Mouse (Mus musculus) gastrocnemius, postnatal 4 days (tissue): Measurements from ENCODE around the gene Tbccd1. TPM values are rescaled to one million over a fixed set of nuclear protein-coding genes. Genes with fewer than 3 reads are reported as not detected.

ENCODE experiments used
- DNase-seq, 2 experiments: peaks; one replicate each; pipeline ENCODE4 v3.0.0; 2021 to 2022; ENCODE audit warnings: low spot score in 2 of 2, mixed read lengths in 2 of 2
- long read RNA-seq, 2 experiments: library from polyadenylated mRNA; stranded (forward); transcript quantifications; one replicate each; pipeline ENCODE4 v2.0.0; 2021
- total RNA-seq, 2 experiments: library from RNA; stranded (reverse); gene quantifications; 2 replicates each; pipeline ENCODE4 v1.2.3; 2021

Tbccd1 gene
- 10 to 100 TPM; 10.7 to 11.4 TPM for total RNA-seq
- long read RNA-seq, experiment 1, transcript Tbccd1-201 (8 exons, 2,803 nt) = major isoform, 5 of 16 reads
- long read RNA-seq, experiment 1, partial matches to known transcripts = 3 of 16 reads
- long read RNA-seq, experiment 1, other reads (novel, unspliced or antisense) = 4 of 16 reads
- long read RNA-seq, experiment 2, partial matches to known transcripts = 1 of 12 reads
- long read RNA-seq, experiment 2, other reads (novel, unspliced or antisense) = 6 of 12 reads

DNA sequence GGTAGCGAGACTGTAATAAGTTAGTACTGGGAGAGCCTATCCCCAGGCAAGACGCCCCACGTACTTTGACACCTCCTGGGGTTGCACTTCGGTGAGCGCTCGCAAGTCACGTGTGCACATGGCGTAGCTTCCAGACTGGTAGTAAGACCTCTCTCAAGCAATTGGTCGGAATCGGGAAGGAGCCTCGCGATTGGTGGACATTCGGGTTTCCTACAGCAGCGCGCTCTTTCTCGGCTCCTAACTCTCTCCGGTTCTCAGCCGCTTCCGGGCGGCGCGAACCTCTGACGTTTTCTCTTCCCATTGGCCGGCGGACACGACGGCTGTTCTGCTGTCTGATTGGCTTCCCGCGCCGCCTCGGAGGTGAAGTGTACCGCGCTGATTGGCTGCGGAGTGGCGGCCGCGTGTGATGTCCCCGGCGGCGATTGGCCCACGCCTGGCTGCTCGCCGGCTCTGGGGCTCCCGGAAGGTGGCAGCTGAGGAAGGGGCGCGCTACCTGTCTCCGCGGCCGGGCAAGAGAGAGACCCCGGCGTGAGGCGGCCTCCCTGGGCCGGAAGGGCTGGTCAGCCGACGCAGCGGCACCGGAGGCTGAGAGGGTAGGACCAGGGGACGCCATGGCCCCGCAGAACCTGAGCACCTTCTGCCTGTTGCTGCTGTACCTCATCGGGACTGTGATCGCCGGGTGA, at the start of gene Tbccd1, which contains the start of gene Dnajb11:
TSS of gene Tbccd1 (minus strand) at position 239 of the 683 bp plus-strand sequence.
TSS of gene Dnajb11 (plus strand) at position 415 of the 683 bp plus-strand sequence.
- DNase-seq = peak; percentile 96 to 98

DNA sequence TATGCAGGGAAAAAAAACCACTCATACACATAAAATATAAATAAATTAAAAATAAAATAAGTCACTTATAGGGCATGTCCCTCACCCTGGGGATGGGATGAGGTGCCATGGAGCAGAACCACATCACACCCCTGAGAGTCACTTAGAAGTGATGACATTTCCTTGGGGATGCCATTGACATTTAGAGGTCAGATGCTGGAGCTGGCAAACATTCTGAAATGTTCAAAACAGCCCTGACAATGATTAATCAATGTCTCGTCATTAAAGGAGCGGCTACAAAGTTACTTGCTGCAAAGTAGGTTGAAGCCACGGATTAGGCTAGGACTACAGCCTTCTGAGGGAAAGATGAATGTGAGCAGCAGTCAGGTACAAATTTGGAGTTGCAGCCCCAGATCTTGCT, 43.9 kb upstream of the Tbccd1 start:
- no peak for DNase-seq

DNA sequence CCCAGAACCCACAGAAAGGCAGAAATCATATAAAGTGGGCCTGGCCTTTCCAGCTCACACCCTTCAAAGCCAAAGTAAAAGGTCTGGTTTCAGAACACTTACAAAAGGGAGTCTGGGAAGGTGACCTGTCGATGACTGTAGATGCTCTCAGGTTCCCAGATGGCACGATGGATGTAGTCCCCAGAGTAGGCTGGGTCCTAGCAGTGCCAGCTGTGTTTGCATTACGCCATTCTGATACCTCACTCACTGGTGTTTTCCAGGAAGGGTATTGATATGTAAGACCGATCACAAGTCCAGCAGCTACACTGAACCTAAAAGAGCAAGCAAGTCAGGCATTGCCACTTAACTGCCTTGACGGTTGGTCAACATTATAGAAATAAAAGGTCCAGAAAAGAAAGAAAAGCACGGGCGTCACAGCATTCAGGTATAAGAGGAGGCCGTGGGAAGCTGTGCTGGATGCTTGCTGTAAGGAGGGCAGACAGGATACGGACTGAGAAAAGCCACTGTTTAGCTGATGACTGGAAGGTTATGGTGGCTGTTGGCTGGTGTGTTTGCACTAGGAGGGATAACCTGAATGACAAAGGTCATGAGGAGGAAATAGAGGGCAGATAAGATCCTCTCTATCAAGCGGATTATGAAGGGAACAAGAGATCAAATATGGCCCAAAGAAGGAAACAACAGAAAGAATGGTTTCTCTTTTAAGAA, 42.5 kb upstream of the Tbccd1 start:
- DNase-seq = no peak

DNA sequence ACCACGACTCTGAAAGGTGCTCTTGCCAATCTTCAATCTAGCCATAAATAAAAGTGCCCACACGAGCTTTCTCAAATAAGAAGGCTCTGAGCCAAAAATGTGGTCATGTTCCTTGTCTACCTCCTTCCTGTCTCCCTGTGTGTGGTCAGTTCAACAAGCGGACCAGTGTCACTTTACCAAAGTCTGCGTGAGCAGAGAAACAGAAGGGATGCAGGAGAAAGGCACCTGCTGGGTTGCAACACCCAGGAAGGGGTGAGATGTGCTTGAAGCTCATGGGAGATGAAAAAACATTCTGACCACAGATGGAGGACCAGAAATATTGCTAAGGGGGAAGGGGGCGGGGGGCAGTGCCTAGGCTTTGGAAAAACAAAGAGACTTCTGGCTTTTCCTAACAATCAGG, 41.9 kb upstream of the Tbccd1 start:
- no peak for DNase-seq

DNA sequence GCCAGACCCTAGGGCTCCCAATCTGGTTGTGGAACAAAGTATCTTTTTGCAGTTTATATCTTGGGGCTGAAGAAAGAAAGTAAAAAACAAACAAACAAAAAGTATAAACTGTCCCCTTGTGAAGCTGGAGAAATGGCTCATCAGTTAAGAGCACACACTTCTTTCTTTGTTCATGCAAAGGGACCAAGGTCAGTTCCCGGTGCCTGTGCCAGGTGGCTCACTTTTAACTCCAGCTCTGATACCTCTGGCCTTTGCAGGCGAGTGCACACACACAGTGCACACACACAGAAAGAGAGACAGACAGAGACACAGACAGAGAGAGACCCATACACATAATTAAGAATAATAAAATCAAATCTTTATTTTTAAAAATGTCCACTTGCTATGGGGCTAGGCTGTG, 39.1 kb upstream of the Tbccd1 start:
- no peak for DNase-seq

DNA sequence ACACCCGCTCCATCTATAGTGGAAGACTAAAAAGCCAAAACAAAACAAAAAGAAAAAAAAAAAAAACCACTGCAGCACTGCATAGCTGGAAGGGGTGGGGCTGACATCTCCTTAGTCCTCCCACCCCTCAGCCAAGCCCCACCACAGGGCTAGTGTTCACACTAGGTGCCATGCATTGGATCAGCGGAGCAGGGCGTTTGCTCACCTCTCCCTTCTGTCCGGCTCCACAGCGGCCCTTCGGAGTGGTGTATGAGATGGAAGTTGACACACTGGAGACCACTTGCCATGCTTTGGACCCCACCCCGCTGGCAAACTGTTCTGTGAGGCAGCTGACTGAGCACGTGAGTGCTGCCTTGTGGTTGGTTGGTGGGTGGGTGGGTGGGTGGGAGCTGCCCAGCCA, 36.6 kb upstream of the Tbccd1 start:
- no peak for DNase-seq

DNA sequence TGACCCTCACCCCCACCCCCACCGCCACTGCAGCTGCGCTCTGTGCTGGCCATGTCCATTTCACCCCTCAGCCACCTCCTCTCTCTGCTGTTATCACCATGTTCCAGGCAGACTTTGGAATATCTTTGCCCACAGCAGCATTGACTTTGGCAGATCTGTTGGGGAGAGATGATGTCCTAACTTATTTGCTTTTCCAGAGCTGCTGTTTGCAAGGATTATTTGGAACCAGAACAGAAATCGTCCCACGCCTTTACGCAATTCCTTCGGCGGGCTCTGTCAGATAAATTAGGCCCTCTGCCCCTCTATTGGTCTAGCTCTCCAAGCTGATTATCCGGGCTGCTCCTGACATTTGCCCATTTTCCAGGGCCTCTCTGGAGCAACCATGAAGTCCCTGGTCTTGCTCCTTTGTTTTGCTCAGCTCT, 34.3 kb upstream of the Tbccd1 start:
- DNase-seq = no peak

DNA sequence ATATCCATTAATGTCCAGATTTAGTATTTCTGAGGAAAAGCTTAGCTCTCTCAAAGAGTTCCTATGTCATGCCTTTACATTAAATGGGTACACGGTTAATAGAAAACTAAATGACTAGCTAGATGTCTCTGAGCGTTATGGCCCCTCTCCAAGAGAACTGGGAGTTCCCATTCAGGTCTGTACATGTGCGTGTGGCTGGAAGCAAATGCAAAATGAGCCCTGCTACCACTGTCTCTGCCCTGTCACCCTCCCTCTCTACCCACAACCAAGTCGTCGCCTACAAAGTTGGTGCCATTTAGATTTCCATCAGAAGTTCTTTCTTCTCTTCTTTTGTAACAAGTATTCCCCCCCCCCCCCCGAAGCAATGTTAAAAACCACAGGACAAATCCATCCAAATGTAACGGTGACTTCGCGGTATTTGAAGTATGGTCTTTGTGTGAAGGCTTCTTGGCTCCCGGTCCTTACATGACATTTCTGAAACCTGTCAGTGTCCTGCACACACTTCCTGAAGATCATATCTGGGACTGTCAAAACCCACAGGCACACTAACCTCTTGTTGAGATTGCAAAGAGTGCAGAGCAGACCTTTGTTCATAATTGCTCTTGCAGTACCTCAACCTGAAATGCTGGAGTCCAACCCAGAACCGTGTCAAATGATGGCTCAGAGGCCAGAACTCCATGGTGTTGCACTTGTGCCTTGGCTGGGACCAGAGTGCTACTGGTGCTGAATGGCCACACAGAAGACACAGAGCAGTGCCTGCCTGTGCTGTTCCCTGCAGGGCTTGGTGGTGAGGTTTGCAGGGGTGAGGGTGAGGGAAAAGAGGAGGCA, 33.4 kb upstream of the Tbccd1 start, which contains the start of gene Ahsg:
TSS of gene Ahsg (plus strand) at position 595 of the 828 bp plus-strand sequence.
- no peak for DNase-seq

DNA sequence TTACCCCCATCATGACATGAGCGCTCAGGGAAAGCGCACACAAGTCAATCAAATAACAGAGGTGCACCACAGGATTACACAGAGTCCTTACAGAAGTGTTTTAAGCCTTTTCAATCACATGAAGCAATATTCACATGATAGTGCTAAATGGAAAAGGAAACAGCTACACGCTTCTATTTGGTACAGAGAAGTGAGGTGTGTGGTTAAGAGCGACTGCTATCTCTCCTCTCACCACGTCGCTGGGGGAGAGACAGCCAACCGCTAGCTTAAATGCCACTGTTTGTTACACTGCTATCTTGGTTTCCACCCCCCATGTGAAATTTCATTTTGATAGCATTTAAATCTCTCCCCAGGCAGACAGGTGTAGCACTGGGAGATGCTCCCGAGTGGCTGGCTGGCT, 32.2 kb upstream of the Tbccd1 start:
- DNase-seq = no peak

DNA sequence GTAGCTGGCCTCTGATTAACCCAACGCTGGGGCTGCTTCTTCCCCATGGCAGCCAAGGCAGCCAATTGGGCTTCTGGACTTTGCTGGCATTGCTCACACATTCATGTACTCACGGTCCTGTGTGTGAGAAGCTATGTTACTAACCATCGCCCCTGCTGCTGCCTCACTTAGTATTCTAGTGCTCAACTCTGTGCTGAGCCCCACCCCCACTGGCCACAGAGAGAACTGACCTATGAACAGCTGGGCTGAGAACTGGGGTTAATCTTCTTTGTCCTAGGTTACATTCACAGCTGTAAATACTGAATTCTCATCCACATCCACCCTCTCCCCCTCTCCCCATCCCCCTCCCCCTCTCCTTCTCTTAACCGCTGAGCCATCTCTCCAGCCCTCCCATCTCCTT, 31.4 kb upstream of the Tbccd1 start:
- no peak for DNase-seq

DNA sequence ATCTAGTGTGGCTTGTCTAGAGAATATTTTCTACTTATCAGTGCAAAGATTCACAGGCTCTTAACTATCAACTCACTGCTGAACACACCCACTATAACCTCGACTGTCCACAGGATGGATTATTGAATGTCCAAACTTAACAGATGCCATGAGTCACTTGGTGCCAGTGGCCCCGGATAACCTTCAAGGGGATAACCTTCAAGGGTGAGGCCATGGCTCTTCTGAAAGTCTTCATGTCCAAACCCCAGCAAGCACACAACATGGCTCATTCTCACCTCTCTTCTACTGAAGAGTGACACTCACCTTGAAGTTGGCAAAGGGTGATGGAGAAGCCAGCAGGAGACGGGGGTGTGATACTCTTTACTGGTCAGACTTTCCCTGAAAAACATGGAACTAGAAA, 29.3 kb upstream of the Tbccd1 start:
- DNase-seq = no peak

DNA sequence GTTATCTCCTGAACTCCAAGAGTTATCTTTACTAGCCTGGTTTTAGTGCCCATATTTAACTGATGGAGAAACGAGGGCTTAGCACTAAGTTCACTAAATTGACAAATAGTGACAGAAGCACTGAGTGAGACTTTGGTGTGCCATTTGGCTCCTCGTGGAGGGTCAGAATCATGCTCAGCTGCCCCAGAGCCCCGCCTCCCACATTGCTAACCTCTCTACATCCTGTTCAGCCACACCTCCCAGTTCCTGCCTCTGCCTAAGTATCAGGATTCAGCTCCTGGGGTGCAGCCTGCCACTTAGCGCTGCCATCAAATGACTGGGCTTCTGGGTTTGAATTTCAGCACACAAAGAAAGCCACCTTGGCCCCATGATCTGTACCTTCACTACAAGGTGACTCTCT, 27.9 kb upstream of the Tbccd1 start:
- DNase-seq = no peak

DNA sequence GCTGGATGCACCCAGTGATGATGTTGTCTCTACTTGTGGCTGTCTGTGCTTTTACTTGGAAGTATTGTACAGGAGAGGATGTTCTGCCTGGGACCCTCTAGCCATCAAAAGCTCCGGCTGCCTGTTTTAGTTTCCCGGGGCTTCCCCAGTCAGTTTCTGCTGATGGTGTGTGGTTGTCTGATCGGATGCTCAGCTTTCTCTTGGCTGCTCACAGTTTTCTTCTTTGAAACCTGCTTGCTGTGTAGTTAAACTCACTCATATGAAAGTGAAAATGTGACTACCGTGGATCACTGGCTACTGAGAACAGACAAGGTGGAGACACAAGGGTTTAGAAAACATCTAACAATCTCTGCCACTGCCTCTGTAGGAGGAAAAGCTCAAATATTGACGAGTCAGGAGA, 26.0 kb upstream of the Tbccd1 start:
- DNase-seq = no peak

DNA sequence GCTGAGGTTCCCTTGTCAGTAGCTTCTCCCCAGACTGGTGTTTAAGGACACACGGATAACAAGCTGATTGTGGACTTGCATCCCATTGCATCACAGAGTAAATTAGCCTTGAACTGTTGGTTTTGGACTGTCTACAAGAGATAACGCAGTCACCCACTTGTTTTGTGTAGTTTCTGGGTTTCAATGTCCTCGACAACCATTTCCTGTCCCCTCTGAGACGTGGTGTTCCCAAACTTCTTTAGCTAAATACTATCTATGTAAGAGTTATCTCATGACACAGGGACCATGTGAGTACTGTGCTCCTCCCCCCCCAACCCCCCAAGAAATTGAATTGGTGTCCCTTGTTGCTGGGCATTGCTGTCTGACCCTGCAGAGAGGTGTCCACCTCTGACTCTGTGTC, 24.0 kb upstream of the Tbccd1 start:
- no peak for DNase-seq

DNA sequence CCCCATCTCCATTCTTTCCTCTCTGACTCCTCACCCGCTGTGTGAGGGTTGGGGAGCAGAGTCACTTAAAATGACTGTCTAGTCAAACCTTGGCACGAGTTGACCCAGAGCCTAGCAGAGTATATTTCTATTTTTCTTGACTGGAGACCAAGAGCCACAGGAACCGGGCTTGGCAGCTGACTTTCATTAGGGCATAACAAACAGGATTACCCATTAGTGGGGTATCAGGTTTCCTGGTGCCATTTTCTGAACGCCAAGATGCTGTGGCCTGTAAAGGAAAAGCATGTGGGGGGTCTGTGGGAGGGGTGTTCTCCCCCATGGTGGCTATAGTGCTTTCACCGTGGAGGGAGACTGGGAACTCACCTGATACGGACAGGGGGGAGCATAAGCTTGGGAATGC, 23.4 kb upstream of the Tbccd1 start:
- no peak for DNase-seq

DNA sequence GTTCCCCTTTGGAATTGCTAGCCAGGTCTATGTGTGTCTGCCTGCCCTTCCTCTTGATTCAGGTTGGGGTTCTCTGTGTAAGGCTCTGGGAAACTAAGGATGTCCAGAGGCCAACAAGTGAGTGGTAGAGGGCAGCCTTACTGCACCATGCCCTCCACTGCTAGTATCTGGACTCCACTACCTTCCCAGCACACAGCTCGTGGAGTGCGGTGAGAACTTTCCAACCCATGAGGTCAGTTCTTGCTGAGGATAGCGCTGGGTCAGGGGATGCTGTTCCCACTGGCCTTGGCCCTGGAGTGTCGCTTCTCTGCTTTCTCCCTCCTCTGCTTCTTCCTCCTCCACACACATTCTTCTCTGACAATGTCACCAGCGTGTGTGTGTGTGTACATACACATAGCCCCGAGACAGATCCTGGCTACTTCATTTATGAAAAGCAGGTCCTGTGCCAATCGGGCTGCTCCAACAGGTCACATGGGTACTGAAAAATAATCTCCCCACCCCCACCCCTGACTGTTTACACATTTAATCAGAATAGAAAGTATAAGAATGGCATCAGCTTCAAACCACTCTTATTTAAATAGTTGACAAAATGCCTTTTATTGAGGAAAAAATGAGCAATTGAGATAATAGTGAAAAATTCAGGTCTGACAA, 22.6 kb upstream of the Tbccd1 start:
- DNase-seq = no peak

DNA sequence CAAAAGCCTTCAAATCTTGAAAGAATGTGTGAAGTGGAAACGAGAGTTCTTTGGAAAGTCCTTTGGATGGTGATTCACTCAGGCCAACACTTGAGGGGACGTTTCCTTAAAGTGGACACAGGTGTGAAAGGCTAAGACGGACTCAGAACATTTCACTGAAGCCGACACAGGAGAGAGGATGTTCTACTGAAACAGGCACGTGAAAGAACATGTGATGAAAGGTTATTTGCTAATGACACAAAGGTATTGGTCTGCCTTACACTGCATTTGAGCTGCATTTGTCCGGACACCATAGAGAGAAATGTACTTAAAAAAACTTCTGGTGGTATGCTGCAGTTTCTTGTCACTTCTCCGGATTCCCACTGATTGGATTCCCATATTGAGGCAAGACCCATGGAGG, 21.2 kb upstream of the Tbccd1 start:
- DNase-seq = no peak

DNA sequence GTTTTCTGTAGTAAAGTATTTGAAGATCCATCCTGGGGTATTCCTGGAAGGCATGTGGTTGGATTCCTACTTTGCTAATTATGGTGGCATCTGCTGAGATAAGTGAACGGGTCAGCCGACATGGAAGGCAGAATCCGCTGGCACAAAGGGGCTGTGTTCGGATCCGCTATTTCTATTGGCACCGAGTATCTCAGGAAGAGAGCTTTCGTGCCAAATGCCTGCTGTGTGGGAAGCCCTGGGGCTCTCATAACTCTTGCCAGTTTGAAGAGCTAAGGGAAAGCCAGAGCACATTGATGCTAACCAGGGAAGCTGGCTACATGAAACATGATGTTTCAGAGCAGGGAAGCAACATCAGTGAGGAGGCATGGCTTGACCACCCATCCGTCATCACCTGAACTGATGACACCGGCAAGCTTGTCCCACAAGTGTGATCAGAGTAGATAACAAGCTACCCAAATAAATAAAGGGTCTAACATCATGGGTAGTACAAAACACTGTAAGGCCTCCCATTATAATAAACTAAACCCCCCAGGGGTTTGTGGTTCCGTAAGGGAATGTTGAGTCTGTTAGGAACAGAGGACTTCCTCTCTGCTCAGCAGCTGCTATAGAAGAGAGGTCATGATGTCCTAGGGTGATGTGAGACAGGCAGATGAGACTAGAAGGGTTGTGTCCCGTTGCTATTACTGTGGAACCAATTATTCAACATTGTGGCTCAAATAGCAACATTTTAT, 20.4 kb upstream of the Tbccd1 start:
- no peak for DNase-seq

DNA sequence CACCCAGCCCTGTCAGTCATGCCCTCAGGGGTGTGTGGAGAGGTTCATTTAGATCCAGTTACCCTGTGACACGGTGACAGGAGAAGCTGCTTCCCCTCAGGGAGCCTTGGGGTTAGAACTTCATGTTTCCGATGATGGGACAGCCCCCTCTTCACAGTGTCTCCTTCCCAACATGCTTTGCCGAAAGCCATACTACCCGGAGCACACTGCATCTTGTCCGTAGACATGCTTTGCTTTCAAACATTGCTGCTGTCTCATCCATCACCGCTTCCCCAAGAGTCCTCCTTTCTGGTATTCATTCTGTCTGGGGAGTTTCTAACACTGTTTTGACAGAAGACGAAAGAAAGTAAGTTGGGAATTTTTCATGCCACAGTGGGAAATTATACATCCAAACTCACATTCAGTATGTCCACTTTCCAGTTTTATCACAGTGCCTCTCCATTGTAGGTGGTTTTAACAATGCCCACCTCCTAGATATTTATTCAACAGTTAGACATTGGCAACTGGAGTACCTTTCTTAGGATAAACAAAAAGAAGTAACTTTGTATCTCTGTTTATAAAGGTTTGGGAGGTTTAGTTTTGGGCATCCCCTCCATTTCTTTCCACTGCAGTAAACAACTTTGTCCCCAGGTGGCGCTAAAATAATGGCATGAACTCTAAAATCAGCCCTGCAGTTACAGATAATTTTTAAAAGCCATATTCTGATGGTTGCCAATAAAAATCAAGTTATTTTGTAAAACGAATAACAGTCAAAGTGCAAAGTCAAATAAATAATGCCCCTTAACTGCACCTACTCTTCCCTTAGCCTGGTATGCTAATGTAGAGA, 19.0 kb upstream of the Tbccd1 start:
- DNase-seq = peak in 1 of 2 experiments; percentile 26
